Mouse (Mus musculus) lung, embryonic 16.5 days (tissue): ENCODE results near the gene C3ar1. TPM values are rescaled to one million over a fixed set of nuclear protein-coding genes. Genes with fewer than 3 reads are reported as not detected.

Experiments used
- ATAC-seq: fragments of 200-750 bp; cut with Nextera tagmentation; 2 replicates; pipeline ENCODE4 v1.8.0; 2017; ENCODE audit warnings: low read depth, mild to moderate bottlenecking, moderate library complexity
- H3K27ac ChIP-seq: fragments of 300-500 bp; sonication (generic); 2 replicates; pipeline ENCODE4 v1.5.1; 2014; ENCODE audit warnings: mild to moderate bottlenecking, control low read depth, low read length
- H3K27me3 ChIP-seq: fragments of 300-500 bp; sonication (generic); 2 replicates; pipeline ENCODE4 v1.6.1; 2014; ENCODE audit warnings: low read depth, low read length, mixed read lengths; ENCODE audit not compliant: control insufficient read depth, insufficient read depth
- H3K36me3 ChIP-seq: fragments of 300-500 bp; sonication (generic); 2 replicates; pipeline ENCODE4 v1.6.1; 2014; ENCODE audit warnings: low read length; ENCODE audit not compliant: control insufficient read depth, insufficient read depth
- H3K4me1 ChIP-seq: fragments of 300-500 bp; sonication (generic); replicated peaks from 2 replicates; pipeline ENCODE4 v1.6.1; 2014; ENCODE audit warnings: low read length, mixed read lengths; ENCODE audit not compliant: control insufficient read depth, insufficient read depth
- H3K4me2 ChIP-seq: fragments of 300-500 bp; sonication (generic); 2 replicates; pipeline ENCODE4 v1.6.1; 2014; ENCODE audit warnings: low read depth, low read length, control low read depth
- H3K4me3 ChIP-seq: fragments of 300-500 bp; sonication (generic); 2 replicates; pipeline ENCODE4 v1.5.1; 2014; ENCODE audit warnings: mild to moderate bottlenecking, low read length, control low read depth
- H3K9ac ChIP-seq: fragments of 300-500 bp; sonication (generic); 2 replicates; pipeline ENCODE4 v1.6.1; 2014; ENCODE audit warnings: low read length, control low read depth
- H3K9me3 ChIP-seq: fragments of 300-500 bp; sonication (generic); 2 replicates; pipeline ENCODE4 v1.6.1; 2016; ENCODE audit warnings: low read length; ENCODE audit not compliant: control insufficient read depth
- WGBS: fragments of 180-500 bp; shearing (Covaris S2); extraction: QIAGEN DNeasy Blood & Tissue Kit; methylation state at CpG from one replicate; pipeline ENCODE4 v1.1.7; 2014; 5-methylcytosine and 5-hydroxymethylcytosine counted together
- polyA plus RNA-seq: library from polyadenylated mRNA; unstranded; fragments of >200 nt; fragmentation: Nextera tagmentation; extraction: Ambion mirVana; gene quantifications from 2 replicates; pipeline ENCODE4 v1.2.1, GENCODE M21; 2015

The C3ar1 gene
- 3.1 and 3.4 TPM in 2 replicates for polyA plus RNA-seq

DNA sequence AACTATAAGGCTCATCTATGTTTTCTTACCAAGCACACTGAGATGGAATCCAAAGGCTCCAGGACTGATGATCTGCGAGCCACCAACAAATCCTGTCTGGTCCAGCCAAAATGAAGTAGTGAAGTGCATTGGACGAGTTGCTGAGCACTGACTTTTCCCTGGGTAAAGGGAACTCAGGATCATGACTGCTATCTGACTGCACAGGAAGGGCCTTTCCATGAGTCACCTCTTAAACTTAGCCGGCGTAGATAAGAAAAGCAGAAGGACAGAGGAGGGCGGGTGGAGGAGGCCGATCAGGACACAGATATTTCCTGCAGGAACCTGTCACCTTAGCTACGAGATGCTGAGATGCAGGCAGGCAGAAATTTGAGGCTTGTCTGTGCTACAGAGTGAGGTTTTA, at the start of gene C3ar1:
Gene C3ar1, minus strand, starts transcription at position 207 of the 400 bp plus-strand sequence.
- Histone ChIP-seq H3K4me1 (no peaks in the 10 kb centered on the region), H3K9me3 (0 out of 2 replicates have a peak, but pooled peaks cover under 1% of the 10 kb centered on the region), H3K4me3 (no peak within 1 kb of the TSS), H3K27ac (no peak within 1 kb of the TSS), H3K4me2 (no peak within 1 kb of the TSS), H3K9ac (no peak within 1 kb of the TSS), H3K36me3 (no peaks in the 10 kb centered on the region), H3K27me3 (no peaks in the 10 kb centered on the region)
- no peak for ATAC-seq
- 47% methylated on average over 7 of the region's 7 CpGs for WGBS

DNA sequence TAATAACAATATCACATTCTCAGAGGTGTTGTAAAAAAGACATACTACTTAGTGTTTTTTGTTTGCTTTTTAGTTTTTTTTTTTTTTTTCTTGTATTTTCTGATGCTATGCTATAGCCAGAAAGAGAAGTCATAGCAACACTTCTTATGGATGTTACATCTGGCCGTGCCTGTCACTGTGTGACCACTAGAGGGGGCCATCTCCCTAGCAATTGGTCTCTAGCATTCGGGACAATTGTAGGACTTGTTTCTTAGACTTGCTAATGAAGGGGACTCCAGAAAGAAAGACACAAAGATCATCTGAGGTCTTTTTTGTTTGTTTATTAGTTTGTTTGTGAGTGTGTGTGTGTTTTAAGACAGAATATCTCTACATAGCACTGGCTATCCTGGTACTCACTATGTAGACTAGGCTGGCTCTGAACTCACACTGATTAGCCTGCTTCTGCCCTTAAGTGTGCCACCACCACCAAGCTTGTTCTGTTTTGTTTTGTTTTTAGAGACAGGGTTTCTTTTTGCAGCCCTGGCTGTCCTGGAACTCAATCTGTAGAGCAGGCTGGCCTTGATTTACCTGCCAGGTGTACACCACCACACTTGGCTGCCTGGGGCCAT, 36.6 kb upstream of the C3ar1 start:
- no peak overlapping the region for H3K4me2 ChIP-seq
- H3K27ac ChIP-seq, result no peak overlapping the region
- 21% methylated on average over 2 of the region's 2 CpGs for WGBS
- no peaks in the 10 kb centered on the region for H3K9me3 ChIP-seq
- peaks cover 21% of the 10 kb centered on the region for H3K36me3 ChIP-seq
- no peaks in the 10 kb centered on the region for H3K4me1 ChIP-seq
- no peak overlapping the region for H3K9ac ChIP-seq
- no peak for ATAC-seq
- H3K4me3 ChIP-seq, result no peak overlapping the region
- H3K27me3 ChIP-seq, result no peaks in the 10 kb centered on the region

DNA sequence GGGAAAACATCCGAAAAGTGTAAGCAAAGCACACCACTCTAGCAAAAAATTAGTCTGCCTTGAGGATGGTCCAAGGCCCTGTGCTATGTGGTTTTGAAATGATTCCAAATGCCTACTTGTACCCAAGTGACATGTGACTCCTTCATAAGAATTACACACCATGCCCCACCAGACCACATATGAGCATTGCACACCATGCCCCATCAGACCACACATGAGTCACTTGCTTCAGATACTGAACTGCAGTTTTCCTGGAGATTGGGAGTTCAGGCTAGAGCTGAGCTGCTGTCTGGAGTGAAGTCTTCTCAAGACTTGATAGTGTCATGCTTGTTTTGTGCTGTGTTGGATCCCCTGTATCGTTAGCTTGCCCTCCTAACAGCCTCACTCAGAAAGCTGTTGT, 33.6 kb upstream of the C3ar1 start:
- ATAC-seq, result no peak
- Histone ChIP-seq H3K27me3 (no peaks in the 10 kb centered on the region), H3K4me2 (no peak overlapping the region), H3K9ac (no peak overlapping the region), H3K4me3 (no peak overlapping the region), H3K4me1 (no peaks in the 10 kb centered on the region), H3K36me3 (peaks cover 40% of the 10 kb centered on the region), H3K9me3 (no peaks in the 10 kb centered on the region), H3K27ac (no peak overlapping the region)
- WGBS, result 87% methylated on average over 2 of the region's 2 CpGs

- H3K9me3 ChIP-seq, result no peaks in the 10 kb centered on the region
- peaks cover 63% of the 10 kb centered on the region for H3K36me3 ChIP-seq
- H3K27me3 ChIP-seq, result no peaks in the 10 kb centered on the region
- H3K4me2 ChIP-seq, result no peak overlapping the region
- ATAC-seq, result no peak
- H3K9ac ChIP-seq, result no peak overlapping the region
- H3K27ac ChIP-seq, result no peak overlapping the region
- 89% methylated on average over 9 of the region's 9 CpGs for WGBS
- H3K4me3 ChIP-seq, result no peak overlapping the region
- no peaks in the 10 kb centered on the region for H3K4me1 ChIP-seq
Observed at GRCm38 (mm10) chr6:122883603-122884002, 27.6 kb upstream of the C3ar1 start.

GRCm38 (mm10) chr6:122881287-122881686, 25.3 kb upstream of the C3ar1 start:
- no peaks in the 10 kb centered on the region for H3K9me3 ChIP-seq
- WGBS, result 88% methylated on average over 12 of the region's 12 CpGs

GRCm38 (mm10) chr6:122879781-122880505, 24.0 kb upstream of the C3ar1 start:
- no peak overlapping the region for H3K27ac ChIP-seq
- H3K4me1 ChIP-seq, result peaks cover 8% of the 10 kb centered on the region
- 71% methylated on average over 7 of the region's 7 CpGs for WGBS
- no peak overlapping the region for H3K4me3 ChIP-seq
- H3K36me3 ChIP-seq, result peaks cover 36% of the 10 kb centered on the region
- H3K27me3 ChIP-seq, result no peaks in the 10 kb centered on the region
- no peak overlapping the region for H3K4me2 ChIP-seq
- ATAC-seq, result no peak
- H3K9ac ChIP-seq, result no peak overlapping the region
- no peaks in the 10 kb centered on the region for H3K9me3 ChIP-seq

More at GRCm38 (mm10) chr6:122881287-122881686, 25.3 kb upstream of the C3ar1 start:
- Histone ChIP-seq H3K4me1 (no peaks in the 10 kb centered on the region), H3K9ac (no peak overlapping the region), H3K36me3 (peaks cover 44% of the 10 kb centered on the region), H3K27me3 (no peaks in the 10 kb centered on the region), H3K4me2 (no peak overlapping the region), H3K27ac (no peak overlapping the region), H3K4me3 (no peak overlapping the region)
- ATAC-seq, result no peak

DNA sequence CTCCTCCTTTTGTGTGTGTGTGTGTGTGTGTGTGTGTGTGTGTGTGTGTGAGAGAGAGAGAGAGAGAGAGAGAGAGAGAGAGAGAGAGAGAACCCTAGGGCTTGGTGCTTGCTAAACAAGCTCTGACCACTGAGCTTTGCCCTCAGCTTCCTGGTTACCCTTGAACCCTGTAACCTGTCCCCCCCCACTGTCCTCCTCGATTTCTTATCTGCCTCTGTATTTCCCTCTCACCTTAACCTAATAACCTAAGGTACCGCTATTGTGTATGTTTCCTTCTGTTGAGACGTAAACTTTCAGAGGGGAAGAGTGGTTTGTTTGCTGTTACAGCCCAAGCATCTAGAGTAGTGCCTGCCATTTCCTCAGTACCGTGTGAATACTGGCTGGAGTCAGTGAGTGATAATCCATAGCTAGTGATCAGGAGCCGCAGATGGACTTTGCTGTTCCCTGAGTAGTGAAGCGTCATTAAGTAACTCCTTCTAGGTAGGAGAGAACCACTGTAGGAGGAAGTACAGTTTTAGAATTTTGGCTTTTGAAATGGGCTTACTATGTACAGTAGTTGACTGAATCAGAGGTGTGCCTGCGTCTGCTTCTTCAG, 23.3 kb upstream of the C3ar1 start:
- H3K4me3 ChIP-seq, result no peak overlapping the region
- H3K9me3 ChIP-seq, result no peaks in the 10 kb centered on the region
- no peaks in the 10 kb centered on the region for H3K27me3 ChIP-seq
- 73% methylated on average over 7 of the region's 7 CpGs for WGBS
- no peak overlapping the region for H3K27ac ChIP-seq
- no peak overlapping the region for H3K4me2 ChIP-seq
- no peak for ATAC-seq
- peaks cover 31% of the 10 kb centered on the region for H3K36me3 ChIP-seq
- no peak overlapping the region for H3K9ac ChIP-seq
- peaks cover 8% of the 10 kb centered on the region for H3K4me1 ChIP-seq

DNA sequence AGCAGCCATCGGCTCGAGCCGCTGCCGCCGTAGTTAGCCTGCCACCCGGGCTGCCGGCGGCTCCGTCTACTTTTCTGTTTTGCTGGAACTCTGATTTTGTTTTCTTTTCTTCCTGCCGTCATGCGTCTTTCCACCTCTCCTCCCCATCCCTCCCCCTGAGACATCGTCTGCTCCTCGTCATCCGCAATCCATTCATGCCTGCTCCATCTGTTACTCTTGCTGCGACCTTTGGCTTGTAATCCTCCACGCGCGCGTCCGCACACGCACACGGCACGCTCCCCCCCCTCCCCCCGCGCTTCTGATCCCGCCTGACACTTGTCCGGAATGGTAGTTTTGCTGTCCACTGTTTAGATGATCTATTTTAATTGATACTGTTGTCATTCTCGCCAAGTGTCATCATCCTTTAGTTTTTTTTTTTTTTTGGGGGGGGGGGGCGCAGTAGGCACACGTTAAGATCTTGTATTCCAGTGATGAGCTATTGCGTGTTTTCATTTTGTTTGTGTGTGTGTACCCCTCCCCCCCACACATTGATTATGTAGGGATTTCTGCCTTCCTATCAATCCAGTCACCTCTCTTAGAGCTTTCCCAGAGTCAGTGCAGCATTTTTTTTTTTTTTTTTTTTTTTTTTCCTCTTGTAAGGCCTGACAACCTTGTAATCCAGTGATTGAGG, 18.9 kb upstream of the C3ar1 start:
- H3K9ac ChIP-seq, result peak overlapping the region; percentile 91
- no peaks in the 10 kb centered on the region; the same call in 1 of the 2 replicates for H3K27me3 ChIP-seq
- H3K4me1 ChIP-seq, result peaks cover 8% of the 10 kb centered on the region
- peak; percentile 76 for ATAC-seq
- H3K4me3 ChIP-seq, result peak overlapping the region; percentile 91
- peaks cover 3% of the 10 kb centered on the region; the same call in 1 of the 2 replicates for H3K36me3 ChIP-seq
- peak overlapping the region; percentile 70 for H3K4me2 ChIP-seq
- no peaks in the 10 kb centered on the region; the same call in 1 of the 2 replicates for H3K9me3 ChIP-seq
- H3K27ac ChIP-seq, result peak overlapping the region; percentile 85
- WGBS, result under 1% methylated on average over 31 of the region's 31 CpGs
